Mouse (Mus musculus) C3H10T1/2 (cell line): ENCODE results near the gene Psmb7. TPM values are rescaled to one million over a fixed set of nuclear protein-coding genes. Genes with fewer than 3 reads are reported as not detected.

Source experiments
- polyA plus RNA-seq, 2 experiments: library from polyadenylated mRNA; unstranded; fragments of >200 nt; fragmentation: generic; extraction: Trizol; gene quantifications; one replicate each; pipeline ENCODE4 v1.2.1; 2012; ENCODE audit warnings: missing spikeins in 2 of 2

Gene Psmb7
- 100 to 1,000 TPM; 258 to 282 TPM for polyA plus RNA-seq

GRCm38 (mm10) chr2:38643625-38644427 is at the start of gene Psmb7:
Gene Psmb7, minus strand, starts transcription at chr2:38644087.

Other genes starting within 250 kb of the Psmb7 start
- 10 to 100 TPM; 12.6 to 40.2 TPM for gene Nek6, start 132.4 kb downstream of the Psmb7 start, polyA plus RNA-seq
- gene Nr5a1, start 70.5 kb upstream of the Psmb7 start, polyA plus RNA-seq, result under 1 TPM in 1 of 2 experiments, not detected in 1; 0.04 TPM